Mouse (Mus musculus) hindbrain, postnatal 0 days (tissue): ENCODE data around the gene Efcab8. TPM values are rescaled to one million over a fixed set of nuclear protein-coding genes. Genes with fewer than 3 reads are reported as not detected.
"Not testable (repeated sequence)": the region's sequence is repeated elsewhere in the genome, so short reads cannot be mapped to it uniquely, and the experiment has no call there.

Source experiments
- ATAC-seq: fragments of 200-750 bp; cut with Nextera tagmentation; 2 replicates; pipeline ENCODE4 v1.8.0; 2017; ENCODE audit warnings: mild to moderate bottlenecking, moderate TSS enrichment, moderate library complexity
- DNase-seq: peaks from one replicate; pipeline ENCODE4 v3.0.0-alpha.2; 2015; ENCODE audit warnings: low spot score
- H3K27ac ChIP-seq: fragments of 300-500 bp; sonication (generic); 2 replicates; pipeline ENCODE4 v1.5.1; 2014; ENCODE audit warnings: mild to moderate bottlenecking
- H3K27me3 ChIP-seq: fragments of 300-500 bp; sonication (generic); 2 replicates; pipeline ENCODE4 v1.6.1; 2014; ENCODE audit warnings: low read length, mixed read lengths; ENCODE audit not compliant: insufficient read depth
- H3K36me3 ChIP-seq: fragments of 300-500 bp; sonication (generic); 2 replicates; pipeline ENCODE4 v1.6.1; 2014; ENCODE audit warnings: low read length, mixed read lengths; ENCODE audit not compliant: insufficient read depth
- H3K4me1 ChIP-seq: fragments of 300-500 bp; sonication (generic); 2 replicates; pipeline ENCODE4 v1.6.1; 2014; ENCODE audit warnings: antibody characterized with exemption, low read length, mixed read lengths; ENCODE audit not compliant: insufficient read depth
- H3K4me2 ChIP-seq: fragments of 300-500 bp; sonication (generic); 2 replicates; pipeline ENCODE4 v1.6.1; 2014; ENCODE audit warnings: low read depth, mild to moderate bottlenecking, low read length, moderate library complexity, mixed read lengths
- H3K4me3 ChIP-seq: fragments of 300-500 bp; sonication (generic); 2 replicates; pipeline ENCODE4 v1.5.1; 2014; ENCODE audit warnings: low read length
- H3K9ac ChIP-seq: fragments of 300-500 bp; sonication (generic); replicated peaks from 2 replicates; pipeline ENCODE4 v1.6.1; 2014; ENCODE audit warnings: mild to moderate bottlenecking, low read length, moderate library complexity, mixed read lengths
- H3K9me3 ChIP-seq: fragments of 300-500 bp; sonication (generic); 2 replicates; pipeline ENCODE4 v1.6.1; 2016; ENCODE audit warnings: low read length, mixed read lengths
- CTCF ChIP-seq: IDR thresholded peaks from 2 replicates; pipeline ENCODE4 v1.5.1; 2016; ENCODE audit warnings: antibody characterized with exemption, control low read depth, low read depth
- WGBS: fragments of 180-500 bp; shearing (Covaris S2); extraction: QIAGEN DNeasy Blood & Tissue Kit; methylation state at CpG from one replicate; pipeline ENCODE4 v1.1.7; 2014; 5-methylcytosine and 5-hydroxymethylcytosine counted together
- polyA plus RNA-seq: library from polyadenylated mRNA; unstranded; fragments of >200 nt; fragmentation: Nextera tagmentation; extraction: Ambion mirVana; gene quantifications from 2 replicates; pipeline ENCODE4 v1.2.1, GENCODE M21; 2015
- total RNA-seq: library from RNA; depleted of rRNA; stranded (reverse); fragments of >200 nt; gene quantifications from 2 replicates; pipeline ENCODE4 v1.2.3, GENCODE M21; 2014

Gene Efcab8
- total and polyA plus RNA-seq, 2 experiments from 2014 or later = 0.04 TPM; not detected in 1

DNA sequence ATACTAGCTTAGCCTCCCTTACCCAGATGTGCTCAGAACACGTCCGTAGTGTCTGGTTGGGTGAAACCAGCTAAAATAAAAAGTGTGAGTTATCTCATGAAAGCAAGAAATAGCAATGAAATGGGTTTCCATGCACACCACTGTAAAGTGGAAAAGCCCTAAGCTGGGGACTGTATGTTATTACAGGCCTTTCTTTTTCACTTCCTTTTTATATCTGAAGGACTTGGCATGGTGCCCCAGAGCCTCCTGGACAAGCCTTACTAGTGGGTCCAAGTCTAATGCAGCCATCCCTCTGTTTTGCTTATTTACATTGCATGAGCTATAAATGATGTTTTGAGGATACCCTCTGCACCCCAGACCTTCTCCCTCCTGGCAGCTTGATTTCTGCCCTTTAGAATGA lies 4.9 kb downstream of the Efcab8 start:
- whole genome bisulfite sequencing = 94% methylated on average over 2 of the region's 2 CpGs
- Histone ChIP-seq H3K27me3 (no peaks in the 10 kb centered on the region), H3K27ac (no peak overlapping the region), H3K4me1 (no peaks in the 10 kb centered on the region), H3K9me3 (no peaks in the 10 kb centered on the region), H3K36me3 (no peaks in the 10 kb centered on the region), H3K9ac (no peak overlapping the region), H3K4me3 (no peak overlapping the region), H3K4me2 (no peak overlapping the region)
- no peak for TF ChIP-seq CTCF
- no peak for DNase-seq
- no peak for ATAC-seq

DNA sequence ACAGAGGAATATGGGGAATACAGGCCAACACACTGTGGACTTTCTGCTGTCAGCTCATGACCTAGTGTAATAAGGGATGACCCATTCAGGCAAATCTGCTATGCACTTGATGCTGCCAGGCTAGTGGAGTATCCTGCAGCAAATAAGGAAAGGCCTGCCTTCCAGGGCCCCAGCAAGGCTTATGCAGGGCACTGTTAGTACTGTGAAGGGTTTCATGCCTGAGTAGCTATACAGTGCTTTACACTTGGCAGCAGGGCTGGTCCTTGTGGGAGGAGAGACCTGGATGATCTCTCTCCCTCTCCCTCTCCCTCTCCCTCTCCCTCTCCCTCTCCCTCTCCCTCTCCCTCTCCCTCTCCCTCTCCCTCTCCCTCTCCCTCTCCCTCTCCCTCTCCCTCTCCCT lies 13.6 kb downstream of the Efcab8 start:
- Histone ChIP-seq H3K4me1 (no peaks in the 10 kb centered on the region), H3K4me3 (no peak overlapping the region), H3K4me2 (no peak overlapping the region), H3K9me3 (no peaks in the 10 kb centered on the region), H3K9ac (no peak overlapping the region), H3K36me3 (no peaks in the 10 kb centered on the region), H3K27ac (no peak overlapping the region), H3K27me3 (no peaks in the 10 kb centered on the region)
- ATAC-seq = no peak
- DNase-seq = no peak
- TF ChIP-seq CTCF = no peak

DNA sequence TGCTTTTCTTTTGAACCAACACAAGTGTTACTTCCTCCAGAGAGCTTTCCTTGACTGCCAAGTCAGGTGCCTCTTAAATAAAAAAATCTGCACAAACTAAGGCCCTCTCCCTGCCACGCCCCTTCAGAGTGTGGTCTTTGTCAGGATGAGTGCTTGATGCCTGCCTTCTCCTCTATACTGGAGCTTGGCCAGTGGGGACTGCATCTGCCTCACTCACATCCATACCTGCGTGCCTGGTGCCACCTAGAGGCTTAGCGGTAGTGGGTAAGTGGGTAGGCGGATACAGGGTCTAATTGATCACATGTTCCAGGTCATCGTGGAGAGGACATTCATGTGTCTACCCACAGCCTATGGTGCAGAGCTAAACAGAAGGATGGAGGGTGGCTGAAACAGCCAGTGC lies 15.4 kb downstream of the Efcab8 start:
- peak; percentile 49 for TF ChIP-seq CTCF
- Histone ChIP-seq H3K27me3 (no peaks in the 10 kb centered on the region), H3K4me1 (no peaks in the 10 kb centered on the region), H3K4me2 (no peak overlapping the region), H3K9me3 (no peaks in the 10 kb centered on the region), H3K9ac (no peak overlapping the region), H3K4me3 (no peak overlapping the region), H3K27ac (no peak overlapping the region), H3K36me3 (no peaks in the 10 kb centered on the region)
- WGBS = 61% methylated on average over 5 of the region's 5 CpGs
- 0 out of 2 replicates have a peak, but pooled peaks have one; percentile 49 for ATAC-seq
- peak; percentile 17 for DNase-seq

DNA sequence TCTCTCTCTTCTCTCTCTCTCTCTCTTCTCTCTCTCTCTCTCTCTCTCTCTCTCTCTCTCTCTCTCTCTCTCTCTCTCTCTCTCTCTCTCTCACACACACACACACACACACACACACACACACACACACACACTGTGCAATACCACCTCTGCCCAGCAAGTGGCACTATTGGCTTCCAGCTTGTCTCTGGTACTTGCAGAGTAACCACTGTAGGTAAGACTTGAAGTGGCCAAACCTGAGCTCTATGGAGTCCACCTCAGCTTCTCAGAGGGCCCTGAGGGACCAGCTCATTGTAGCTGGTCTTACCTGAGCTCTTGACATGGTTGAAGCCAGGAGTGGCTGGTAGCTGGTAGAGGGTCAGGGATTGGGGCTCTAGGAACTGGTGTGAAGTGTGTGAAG lies 27.7 kb downstream of the Efcab8 start:
- DNase-seq (peak; percentile 77), ATAC-seq (peak; percentile 62; the same call in 1 of the 2 replicates)
- not testable (repeated sequence) for H3K9me3 ChIP-seq, H3K4me3 ChIP-seq, H3K9ac ChIP-seq, H3K4me1 ChIP-seq, H3K27me3 ChIP-seq, H3K27ac ChIP-seq, H3K4me2 ChIP-seq, H3K36me3 ChIP-seq
- peak; percentile 84 for TF ChIP-seq CTCF

DNA sequence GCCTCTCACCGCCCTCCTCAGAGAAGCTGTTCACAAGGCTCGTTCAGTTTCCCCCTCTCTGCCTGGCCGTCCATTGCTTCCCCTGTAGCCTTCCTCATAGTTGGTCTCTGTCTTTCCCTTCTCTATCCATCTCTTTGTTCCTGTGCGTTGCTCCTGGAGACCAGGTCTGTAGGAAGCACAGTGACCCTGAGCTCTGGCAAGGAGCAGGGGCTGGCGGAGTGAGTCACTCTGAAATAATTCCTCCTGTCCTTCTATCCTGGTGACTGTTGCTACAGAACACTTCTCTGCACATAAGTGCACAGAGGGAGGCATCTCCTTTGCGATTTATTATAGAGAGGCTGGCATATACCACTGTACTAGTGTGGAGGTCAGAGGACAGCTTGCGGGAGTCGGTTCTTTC lies 28.4 kb downstream of the Efcab8 start:
- peak; percentile 2; the same call in 1 of the 2 replicates for ATAC-seq
- no peak overlapping the region for H3K4me3 ChIP-seq
- no peaks in the 10 kb centered on the region for H3K36me3 ChIP-seq
- no peak overlapping the region for H3K27ac ChIP-seq
- no peak overlapping the region for H3K9ac ChIP-seq
- no peaks in the 10 kb centered on the region for H3K9me3 ChIP-seq
- no peak overlapping the region for H3K4me2 ChIP-seq
- TF ChIP-seq CTCF = no peak
- 70% methylated on average over 8 of the region's 8 CpGs for WGBS
- no peak for DNase-seq
- H3K27me3 ChIP-seq = no peaks in the 10 kb centered on the region
- no peaks in the 10 kb centered on the region for H3K4me1 ChIP-seq

DNA sequence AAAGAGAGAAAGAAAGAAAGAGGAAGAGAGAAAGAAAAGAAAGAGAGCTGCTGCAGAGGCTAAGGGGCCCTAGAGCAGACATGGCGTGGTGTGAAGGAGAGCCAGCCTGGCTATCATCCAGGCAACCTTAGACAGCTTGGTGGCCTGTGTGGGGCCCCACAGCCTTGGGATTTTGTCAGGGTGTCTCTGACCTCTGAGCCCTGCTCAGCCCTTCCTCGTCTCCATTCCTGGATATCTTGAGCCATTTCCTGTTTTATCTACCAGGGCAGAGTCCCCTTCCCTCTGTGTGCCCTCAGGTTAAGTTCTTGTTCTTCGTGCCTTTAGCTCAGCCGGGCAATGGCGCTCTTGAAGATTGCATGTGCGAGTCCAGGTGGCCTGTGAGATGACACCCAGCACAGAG lies 29.1 kb downstream of the Efcab8 start:
- no peak overlapping the region for H3K27ac ChIP-seq
- H3K4me3 ChIP-seq = no peak overlapping the region
- ATAC-seq (no peak), DNase-seq (no peak)
- H3K9me3 ChIP-seq = no peaks in the 10 kb centered on the region
- WGBS = 84% methylated on average over 6 of the region's 6 CpGs
- H3K4me1 ChIP-seq = no peaks in the 10 kb centered on the region
- no peaks in the 10 kb centered on the region for H3K36me3 ChIP-seq
- TF ChIP-seq CTCF = no peak
- H3K4me2 ChIP-seq = no peak overlapping the region
- H3K9ac ChIP-seq = no peak overlapping the region
- no peaks in the 10 kb centered on the region for H3K27me3 ChIP-seq

DNA sequence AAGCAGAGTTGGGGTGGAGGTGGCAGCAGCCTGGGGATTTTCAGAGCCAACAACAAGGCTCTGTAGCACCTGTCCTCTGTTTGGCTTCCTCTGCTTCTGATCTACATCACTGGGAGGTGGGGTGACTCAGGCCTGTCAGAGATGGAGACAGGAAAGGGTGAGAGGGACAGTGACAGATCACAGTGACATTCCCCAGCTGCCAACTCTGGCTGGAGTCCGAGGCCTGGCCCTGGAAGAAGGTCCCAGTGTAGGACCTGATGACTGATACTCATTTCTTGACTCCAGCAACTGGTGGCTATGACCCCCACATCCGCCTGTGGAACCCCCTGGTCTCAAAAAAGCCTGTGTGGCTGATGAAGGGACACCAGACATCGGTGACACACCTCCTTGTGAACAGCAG lies 30.2 kb downstream of the Efcab8 start:
- Histone ChIP-seq H3K9me3 (no peaks in the 10 kb centered on the region), H3K4me3 (no peak overlapping the region), H3K9ac (no peak overlapping the region), H3K4me1 (no peaks in the 10 kb centered on the region), H3K4me2 (no peak overlapping the region), H3K27me3 (no peaks in the 10 kb centered on the region), H3K27ac (no peak overlapping the region), H3K36me3 (no peaks in the 10 kb centered on the region)
- WGBS = 76% methylated on average over 3 of the region's 3 CpGs
- no peak for TF ChIP-seq CTCF
- ATAC-seq (no peak), DNase-seq (no peak)
